Mouse (Mus musculus) liver, embryonic 16.5 days (tissue): ENCODE measurements around the gene Elmsan1. TPM values are rescaled to one million over a fixed set of nuclear protein-coding genes. Genes with fewer than 3 reads are reported as not detected.
"Not testable (repeated sequence)": the region's sequence is repeated elsewhere in the genome, so short reads cannot be mapped to it uniquely, and the experiment has no call there.

ENCODE experiments used
- ATAC-seq: fragments of 200-750 bp; cut with Nextera tagmentation; 2 replicates; pipeline ENCODE4 v1.8.0; 2017; ENCODE audit warnings: low read depth, mild to moderate bottlenecking, moderate number of reproducible peaks, moderate library complexity
- H3K27ac ChIP-seq: fragments of 300-500 bp; sonication (generic); 2 replicates; pipeline ENCODE4 v1.5.1; 2014; ENCODE audit warnings: mild to moderate bottlenecking, low read length
- H3K27me3 ChIP-seq: fragments of 300-500 bp; sonication (generic); 2 replicates; pipeline ENCODE4 v1.6.1; 2014; ENCODE audit warnings: low read depth, low read length, mixed read lengths; ENCODE audit not compliant: control insufficient read depth, insufficient read depth
- H3K36me3 ChIP-seq: fragments of 300-500 bp; sonication (generic); 2 replicates; pipeline ENCODE4 v1.6.1; 2014; ENCODE audit warnings: mild to moderate bottlenecking; ENCODE audit not compliant: control insufficient read depth, insufficient read depth
- H3K4me1 ChIP-seq: fragments of 300-500 bp; sonication (generic); 2 replicates; pipeline ENCODE4 v1.6.1; 2014; ENCODE audit warnings: low read depth, low read length, mixed read lengths; ENCODE audit not compliant: control insufficient read depth
- H3K4me2 ChIP-seq: fragments of 300-500 bp; sonication (generic); 2 replicates; pipeline ENCODE4 v1.6.1; 2014; ENCODE audit warnings: low read depth, low read length, mixed read lengths
- H3K4me3 ChIP-seq: fragments of 300-500 bp; sonication (generic); 2 replicates; pipeline ENCODE4 v1.5.1; 2014; ENCODE audit warnings: low read depth, mild to moderate bottlenecking, low read length
- H3K9ac ChIP-seq: fragments of 300-500 bp; sonication (generic); 2 replicates; pipeline ENCODE4 v1.6.1; 2014; ENCODE audit warnings: low read depth, low read length
- H3K9me3 ChIP-seq: fragments of 300-500 bp; sonication (generic); replicated peaks from 2 replicates; pipeline ENCODE4 v1.6.1; 2016; ENCODE audit warnings: low read length; ENCODE audit not compliant: control insufficient read depth
- WGBS: fragments of 180-500 bp; shearing (Covaris S2); extraction: QIAGEN DNeasy Blood & Tissue Kit; methylation state at CpG from one replicate; pipeline ENCODE4 v1.1.7; 2014; ENCODE audit not compliant: insufficient replicate concordance; 5-methylcytosine and 5-hydroxymethylcytosine counted together
- polyA plus RNA-seq: library from polyadenylated mRNA; unstranded; fragments of >200 nt; fragmentation: Nextera tagmentation; extraction: Ambion mirVana; gene quantifications from 2 replicates; pipeline ENCODE4 v1.2.1, GENCODE M21; 2015

Gene Elmsan1
- polyA plus RNA-seq, 1 experiment from 2014 or later: 7.8 TPM

- not testable (repeated sequence) for H3K4me1 ChIP-seq, H3K9me3 ChIP-seq, H3K36me3 ChIP-seq, H3K27me3 ChIP-seq, H3K27ac ChIP-seq
- H3K9ac ChIP-seq: peak within 1 kb of the TSS; percentile 56
- peak within 1 kb of the TSS; percentile 61 for H3K4me3 ChIP-seq
- H3K4me2 ChIP-seq: peak within 1 kb of the TSS; percentile 77
- peak; percentile 62; the same call in 1 of the 2 replicates for ATAC-seq
- under 1% methylated on average over 60 of the region's 80 CpGs for WGBS
These were observed 117.8 kb downstream of the Elmsan1 start, which contains the start of gene Acot6 for GRCm38 (mm10) chr12:84100604-84101492. Gene Acot6 (plus strand): TSS chr12:84100654.

GRCm38 (mm10) chr12:84100071-84100470, 118.6 kb downstream of the Elmsan1 start:
- Histone ChIP-seq H3K27me3 (no peaks in the 10 kb centered on the region), H3K4me2 (peak overlapping the region; percentile 77; the same call in 1 of the 2 replicates), H3K9ac (no peak overlapping the region), H3K4me1 (peaks cover 3% of the 10 kb centered on the region; the same call in 1 of the 2 replicates), H3K9me3 (no peaks in the 10 kb centered on the region), H3K36me3 (no peaks in the 10 kb centered on the region), H3K27ac (no peak overlapping the region), H3K4me3 (no peak overlapping the region)
- no peak for ATAC-seq
- 21% methylated on average over 1 of the region's 1 CpGs for WGBS

GRCm38 (mm10) chr12:84099605-84100004, 119.1 kb downstream of the Elmsan1 start:
- no peaks in the 10 kb centered on the region for H3K9me3 ChIP-seq
- H3K4me2 ChIP-seq: no peak overlapping the region
- no peaks in the 10 kb centered on the region for H3K36me3 ChIP-seq
- no peak overlapping the region for H3K27ac ChIP-seq
- no peak for ATAC-seq
- no peak overlapping the region for H3K4me3 ChIP-seq
- WGBS: 60% methylated on average over 2 of the region's 2 CpGs
- H3K27me3 ChIP-seq: no peaks in the 10 kb centered on the region
- peaks cover 3% of the 10 kb centered on the region; the same call in 1 of the 2 replicates for H3K4me1 ChIP-seq
- H3K9ac ChIP-seq: no peak overlapping the region

Other genes starting within 250 kb of the Elmsan1 start
- not detected in 2 replicates for gene Heatr4, start 234.0 kb downstream of the Elmsan1 start, polyA plus RNA-seq
- gene Acot2, start 231.0 kb downstream of the Elmsan1 start, polyA plus RNA-seq: 11.2 and 12.3 TPM in 2 replicates
- 30.2 and 36.4 TPM in 2 replicates for gene Acot1, start 209.4 kb downstream of the Elmsan1 start, polyA plus RNA-seq
- 8.4 and 10.0 TPM in 2 replicates for gene Acot4, start 180.5 kb downstream of the Elmsan1 start, polyA plus RNA-seq
- not detected in 2 replicates for gene Gm49366, start 179.9 kb downstream of the Elmsan1 start, polyA plus RNA-seq
- gene Acot3, start 166.7 kb downstream of the Elmsan1 start, polyA plus RNA-seq: 6.3 and 6.7 TPM in 2 replicates
- gene Acot5, start 149.6 kb downstream of the Elmsan1 start, polyA plus RNA-seq: not detected in 2 replicates
- 0.33 and 0.41 TPM in 2 replicates for gene Acot6, start 118.2 kb downstream of the Elmsan1 start, polyA plus RNA-seq
- 0.33 and 0.42 TPM in 2 replicates for gene Dnal1, start 104.5 kb downstream of the Elmsan1 start, polyA plus RNA-seq
- 0.12 and 0.14 TPM in 2 replicates for gene Pnma1, start 70.4 kb downstream of the Elmsan1 start, polyA plus RNA-seq
- gene Ptgr2, start 66.4 kb upstream of the Elmsan1 start, polyA plus RNA-seq: 22.8 and 25.2 TPM in 2 replicates
- 32.3 and 36.2 TPM in 2 replicates for gene Zfp410, start 98.0 kb upstream of the Elmsan1 start, polyA plus RNA-seq
- 22.3 and 23.6 TPM in 2 replicates for gene Coq6, start 142.8 kb upstream of the Elmsan1 start, polyA plus RNA-seq
- 1.0 and 1.3 TPM in 2 replicates for gene Fam161b, start 143.0 kb upstream of the Elmsan1 start, polyA plus RNA-seq
- gene Entpd5, start 190.1 kb upstream of the Elmsan1 start, polyA plus RNA-seq: 17.0 and 18.1 TPM in 2 replicates
- 0.31 and 0.36 TPM in 2 replicates for gene Bbof1, start 190.2 kb upstream of the Elmsan1 start, polyA plus RNA-seq
- gene Rnf113a2, start 198.3 kb upstream of the Elmsan1 start, polyA plus RNA-seq: 11.7 and 11.9 TPM in 2 replicates
- 49.3 and 55.5 TPM in 2 replicates for gene Aldh6a1, start 232.1 kb upstream of the Elmsan1 start, polyA plus RNA-seq
- gene Lin52, start 232.5 kb upstream of the Elmsan1 start, polyA plus RNA-seq: 10.7 and 11.8 TPM in 2 replicates